Mouse (Mus musculus) hindbrain, embryonic 12.5 days (tissue): ENCODE results near the gene Gng3. TPM values are rescaled to one million over a fixed set of nuclear protein-coding genes. Genes with fewer than 3 reads are reported as not detected.

Source experiments
- ATAC-seq: fragments of 200-750 bp; cut with Nextera tagmentation; 2 replicates; pipeline ENCODE4 v1.8.0; 2017; ENCODE audit warnings: moderate TSS enrichment; ENCODE audit not compliant: low FRiP score
- H3K27ac ChIP-seq: fragments of 300-500 bp; sonication (generic); 2 replicates; pipeline ENCODE4 v1.5.1; 2016; ENCODE audit warnings: mild to moderate bottlenecking
- H3K27me3 ChIP-seq: fragments of 300-500 bp; sonication (generic); 2 replicates; pipeline ENCODE4 v1.6.1; 2016; ENCODE audit warnings: mild to moderate bottlenecking
- H3K36me3 ChIP-seq: fragments of 300-500 bp; sonication (generic); 2 replicates; pipeline ENCODE4 v1.6.1; 2016; ENCODE audit warnings: mild to moderate bottlenecking
- H3K4me1 ChIP-seq: fragments of 300-500 bp; sonication (generic); 2 replicates; pipeline ENCODE4 v1.6.1; 2016
- H3K4me2 ChIP-seq: fragments of 300-500 bp; sonication (generic); replicated peaks from 2 replicates; pipeline ENCODE4 v1.6.1; 2016; ENCODE audit warnings: mild to moderate bottlenecking
- H3K4me3 ChIP-seq: fragments of 300-500 bp; sonication (generic); 2 replicates; pipeline ENCODE4 v1.5.1; 2016; ENCODE audit warnings: mild to moderate bottlenecking
- H3K9ac ChIP-seq: fragments of 300-500 bp; sonication (generic); 2 replicates; pipeline ENCODE4 v1.6.1; 2016; ENCODE audit warnings: mild to moderate bottlenecking, moderate library complexity
- H3K9me3 ChIP-seq: fragments of 300-500 bp; sonication (generic); replicated peaks from 2 replicates; pipeline ENCODE4 v1.6.1; 2016; ENCODE audit warnings: mild to moderate bottlenecking
- WGBS: fragments of 180-500 bp; shearing (Covaris S2); methylation state at CpG from one replicate; pipeline ENCODE4 v1.1.7; 2016; 5-methylcytosine and 5-hydroxymethylcytosine counted together
- polyA plus RNA-seq: library from polyadenylated mRNA; unstranded; fragments of >200 nt; fragmentation: Nextera tagmentation; extraction: Ambion mirVana; gene quantifications from 2 replicates; pipeline ENCODE4 v1.2.1, GENCODE M21; 2016

The Gng3 gene
- polyA plus RNA-seq, result 171 and 176 TPM in 2 replicates

GRCm38 (mm10) chr19:8839103-8839907, at the start of gene Gng3:
Gene Gng3, minus strand, starts transcription at chr19:8839194.
- Histone ChIP-seq H3K27me3 (no peaks in the 10 kb centered on the region), H3K9ac (peak within 1 kb of the TSS; percentile 84), H3K36me3 (peaks cover 32% of the 10 kb centered on the region), H3K4me2 (peak within 1 kb of the TSS; percentile 75), H3K4me3 (peak within 1 kb of the TSS; percentile 45), H3K27ac (peak within 1 kb of the TSS; percentile 98), H3K4me1 (peaks cover 29% of the 10 kb centered on the region), H3K9me3 (no peaks in the 10 kb centered on the region)
- WGBS, result 41% methylated on average over 11 of the region's 11 CpGs
- peak; percentile 90 for ATAC-seq

- H3K4me2 ChIP-seq, result peak overlapping the region; percentile 72
- H3K9ac ChIP-seq, result peak overlapping the region; percentile 71
- H3K36me3 ChIP-seq, result peaks cover 6% of the 10 kb centered on the region; the same call in 1 of the 2 replicates
- H3K27ac ChIP-seq, result peak overlapping the region; percentile 35; the same call in 1 of the 2 replicates
- H3K27me3 ChIP-seq, result no peaks in the 10 kb centered on the region
- peak overlapping the region; percentile 59 for H3K4me3 ChIP-seq
- 15% methylated on average over 19 of the region's 19 CpGs for WGBS
- no peaks in the 10 kb centered on the region for H3K9me3 ChIP-seq
- no peak for ATAC-seq
- peaks cover 17% of the 10 kb centered on the region for H3K4me1 ChIP-seq
Measured at GRCm38 (mm10) chr19:8887585-8888463, 48.8 kb upstream of the Gng3 start.

GRCm38 (mm10) chr19:8886916-8887584, 48.1 kb upstream of the Gng3 start:
- no peaks in the 10 kb centered on the region for H3K27me3 ChIP-seq
- peaks cover 6% of the 10 kb centered on the region; the same call in 1 of the 2 replicates for H3K36me3 ChIP-seq
- H3K9ac ChIP-seq, result no peak overlapping the region
- 48% methylated on average over 1 of the region's 1 CpGs for WGBS
- H3K4me3 ChIP-seq, result no peak overlapping the region
- H3K27ac ChIP-seq, result no peak overlapping the region
- no peak overlapping the region for H3K4me2 ChIP-seq
- peaks cover 14% of the 10 kb centered on the region for H3K4me1 ChIP-seq
- ATAC-seq, result no peak
- H3K9me3 ChIP-seq, result no peaks in the 10 kb centered on the region

- WGBS, result 82% methylated on average over 3 of the region's 3 CpGs
- Histone ChIP-seq H3K9me3 (no peaks in the 10 kb centered on the region), H3K27ac (no peak within 1 kb of the TSS), H3K27me3 (no peaks in the 10 kb centered on the region), H3K4me2 (no peak within 1 kb of the TSS), H3K4me3 (no peak within 1 kb of the TSS), H3K4me1 (peaks cover 16% of the 10 kb centered on the region), H3K36me3 (no peaks in the 10 kb centered on the region), H3K9ac (no peak within 1 kb of the TSS)
- ATAC-seq, result no peak
Measured at GRCm38 (mm10) chr19:8883616-8884015, 44.6 kb upstream of the Gng3 start, which contains the start of the genes Lbhd1 and Gm49403. Gene Lbhd1, plus strand, starts transcription at chr19:8883732. Gene Gm49403, plus strand, starts transcription at chr19:8883930.

- H3K27me3 ChIP-seq, result no peaks in the 10 kb centered on the region
- H3K9ac ChIP-seq, result peak overlapping the region; percentile 82
- peak overlapping the region; percentile 70 for H3K4me3 ChIP-seq
- ATAC-seq, result 0 out of 2 replicates have a peak, but pooled peaks have one; percentile 7
- peaks cover 9% of the 10 kb centered on the region for H3K4me1 ChIP-seq
- H3K36me3 ChIP-seq, result peaks cover 9% of the 10 kb centered on the region
- H3K9me3 ChIP-seq, result no peaks in the 10 kb centered on the region
- H3K4me2 ChIP-seq, result peak overlapping the region; percentile 69
- H3K27ac ChIP-seq, result no peak overlapping the region
- 21% methylated on average over 3 of the region's 3 CpGs for WGBS
Measured at GRCm38 (mm10) chr19:8881034-8881392, 42.0 kb upstream of the Gng3 start.

- Histone ChIP-seq H3K4me1 (peaks cover 9% of the 10 kb centered on the region), H3K27me3 (no peaks in the 10 kb centered on the region), H3K27ac (peak within 1 kb of the TSS; percentile 83), H3K4me2 (peak within 1 kb of the TSS; percentile 69), H3K4me3 (peak within 1 kb of the TSS; percentile 70), H3K36me3 (peaks cover 14% of the 10 kb centered on the region), H3K9me3 (no peaks in the 10 kb centered on the region), H3K9ac (peak within 1 kb of the TSS; percentile 82)
- under 1% methylated on average over 42 of the region's 42 CpGs for WGBS
- peak; percentile 97 for ATAC-seq
Measured at GRCm38 (mm10) chr19:8880311-8881033, 41.5 kb upstream of the Gng3 start, which contains the start of gene Uqcc3. Gene Uqcc3, minus strand, starts transcription at chr19:8880923.

- peaks cover 39% of the 10 kb centered on the region for H3K36me3 ChIP-seq
- H3K9ac ChIP-seq, result no peak overlapping the region
Measured at GRCm38 (mm10) chr19:8875031-8875430, 36.0 kb upstream of the Gng3 start.

GRCm38 (mm10) chr19:8872266-8872840, 33.4 kb upstream of the Gng3 start:
- no peaks in the 10 kb centered on the region for H3K9me3 ChIP-seq
- peak overlapping the region; percentile 84 for H3K9ac ChIP-seq
- H3K36me3 ChIP-seq, result peaks cover 39% of the 10 kb centered on the region
- no peak for ATAC-seq
- H3K27me3 ChIP-seq, result no peaks in the 10 kb centered on the region
- peak overlapping the region; percentile 72 for H3K4me3 ChIP-seq
- WGBS, result 77% methylated on average over 10 of the region's 10 CpGs
- H3K4me2 ChIP-seq, result peak overlapping the region; percentile 83
- H3K4me1 ChIP-seq, result peaks cover 6% of the 10 kb centered on the region
- H3K27ac ChIP-seq, result no peak overlapping the region

More at GRCm38 (mm10) chr19:8875031-8875430, 36.0 kb upstream of the Gng3 start:
- Histone ChIP-seq H3K27me3 (no peaks in the 10 kb centered on the region), H3K4me1 (peaks cover 14% of the 10 kb centered on the region), H3K9me3 (no peaks in the 10 kb centered on the region), H3K4me2 (no peak overlapping the region), H3K4me3 (no peak overlapping the region), H3K27ac (no peak overlapping the region)
- ATAC-seq, result no peak
- WGBS, result 94% methylated on average over 7 of the region's 7 CpGs

GRCm38 (mm10) chr19:8871267-8872186, 32.5 kb upstream of the Gng3 start, which contains the start of gene Ubxn1:
Gene Ubxn1, plus strand, starts transcription at chr19:8871496.
- peaks cover 6% of the 10 kb centered on the region for H3K4me1 ChIP-seq
- peak; percentile 97 for ATAC-seq
- H3K36me3 ChIP-seq, result peaks cover 34% of the 10 kb centered on the region
- no peaks in the 10 kb centered on the region for H3K27me3 ChIP-seq
- peak within 1 kb of the TSS; percentile 72 for H3K4me3 ChIP-seq
- peak within 1 kb of the TSS; percentile 84 for H3K9ac ChIP-seq
- peak within 1 kb of the TSS; percentile 83 for H3K4me2 ChIP-seq
- WGBS, result 1% methylated on average over 56 of the region's 59 CpGs
- peak within 1 kb of the TSS; percentile 74 for H3K27ac ChIP-seq
- H3K9me3 ChIP-seq, result no peaks in the 10 kb centered on the region

- H3K9me3 ChIP-seq, result no peaks in the 10 kb centered on the region
- ATAC-seq, result peak; percentile 56
- H3K36me3 ChIP-seq, result peaks cover 28% of the 10 kb centered on the region
- H3K9ac ChIP-seq, result peak overlapping the region; percentile 84
- H3K27me3 ChIP-seq, result no peaks in the 10 kb centered on the region
- peak overlapping the region; percentile 74 for H3K27ac ChIP-seq
- peak overlapping the region; percentile 72 for H3K4me3 ChIP-seq
- H3K4me2 ChIP-seq, result peak overlapping the region; percentile 83
- H3K4me1 ChIP-seq, result peaks cover 6% of the 10 kb centered on the region
- 66% methylated on average over 9 of the region's 9 CpGs for WGBS
Measured at GRCm38 (mm10) chr19:8870838-8871237, 31.8 kb upstream of the Gng3 start.
